Mouse (Mus musculus) macrophage (primary cell): ENCODE data around the gene Crabp2. TPM values are rescaled to one million over a fixed set of nuclear protein-coding genes. Genes with fewer than 3 reads are reported as not detected.

Experiments used
- H3K27ac ChIP-seq: fragments of 350-480 bp; formaldehyde crosslinking; 2 replicates; pipeline ENCODE4 v1.9.0; 2021
- H3K36me3 ChIP-seq: fragments of 350-480 bp; formaldehyde crosslinking; 2 replicates; pipeline ENCODE4 v1.9.0; 2021; ENCODE audit errors: inconsistent target
- H3K4me3 ChIP-seq: fragments of 350-480 bp; formaldehyde crosslinking; 2 replicates; pipeline ENCODE4 v1.9.0; 2021; ENCODE audit errors: inconsistent target
- H3K79me2 ChIP-seq: fragments of 350-480 bp; formaldehyde crosslinking; 2 replicates; pipeline ENCODE4 v1.9.0; 2021; ENCODE audit errors: inconsistent target
- WGBS: methylation state at CpG from one replicate; pipeline ENCODE4 v1.1.7; 2026; ENCODE audit warnings: inconsistent platforms; ENCODE audit not compliant: missing documents; 5-methylcytosine and 5-hydroxymethylcytosine counted together
- polyA plus RNA-seq: library from polyadenylated mRNA; stranded (reverse); fragments of 250-400 nt; gene quantifications from 3 replicates; pipeline ENCODE4 v1.2.4, GENCODE M21; 2018; ENCODE audit warnings: inconsistent platforms

Crabp2 gene
- polyA plus RNA-seq, 1 experiment from 2014 or later, result not detected

DNA sequence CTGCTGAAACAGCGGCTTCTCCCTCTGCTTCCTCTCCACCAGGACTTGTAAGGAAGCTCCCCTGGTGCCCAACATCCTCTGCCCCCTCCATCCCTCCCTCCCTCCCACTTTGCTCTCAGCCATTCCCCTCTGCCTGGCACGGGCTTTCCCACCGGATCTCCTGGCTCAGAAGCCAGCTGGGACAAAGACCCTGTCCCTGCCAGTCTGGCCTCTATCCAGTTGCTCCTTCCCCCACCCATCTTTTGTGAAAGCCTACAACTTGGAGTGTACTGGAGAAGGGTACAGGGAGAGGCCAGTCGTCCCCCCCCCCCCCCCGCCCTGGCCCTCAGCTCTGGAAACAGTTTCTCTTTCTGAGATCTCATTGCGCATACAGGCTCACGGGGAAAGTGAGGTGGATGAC lies 50.3 kb downstream of the Crabp2 start:
- Histone ChIP-seq H3K27ac (no peak overlapping the region), H3K36me3 (no peaks in the 10 kb centered on the region), H3K4me3 (no peak overlapping the region), H3K79me2 (no peaks in the 10 kb centered on the region)
- WGBS, result 2% methylated on average over 7 of the region's 7 CpGs

GRCm38 (mm10) chr3:87999243-87999895 lies 50.9 kb downstream of the Crabp2 start:
- H3K4me3 ChIP-seq, result no peak overlapping the region
- no peaks in the 10 kb centered on the region for H3K79me2 ChIP-seq
- 2% methylated on average over 37 of the region's 38 CpGs for WGBS
- H3K27ac ChIP-seq, result no peak overlapping the region
- no peaks in the 10 kb centered on the region for H3K36me3 ChIP-seq

GRCm38 (mm10) chr3:88000181-88000580 lies 51.7 kb downstream of the Crabp2 start, which contains the start of gene Bcan:
Gene Bcan (minus strand): TSS chr3:88000230.
- Histone ChIP-seq H3K4me3 (no peak within 1 kb of the TSS), H3K79me2 (no peaks in the 10 kb centered on the region), H3K27ac (no peak within 1 kb of the TSS), H3K36me3 (no peaks in the 10 kb centered on the region)
- 4% methylated on average over 37 of the region's 39 CpGs for WGBS

- no peak overlapping the region for H3K4me3 ChIP-seq
- 25% methylated on average over 11 of the region's 11 CpGs for WGBS
Measured at GRCm38 (mm10) chr3:88000816-88001595, 52.5 kb downstream of the Crabp2 start.

GRCm38 (mm10) chr3:88002291-88002976 lies 54.0 kb downstream of the Crabp2 start:
- no peaks in the 10 kb centered on the region for H3K36me3 ChIP-seq
- 11% methylated on average over 17 of the region's 17 CpGs for WGBS
- no peak overlapping the region for H3K27ac ChIP-seq
- no peaks in the 10 kb centered on the region for H3K79me2 ChIP-seq
- H3K4me3 ChIP-seq, result no peak overlapping the region

More at GRCm38 (mm10) chr3:88000816-88001595, 52.5 kb downstream of the Crabp2 start:
- Histone ChIP-seq H3K79me2 (no peaks in the 10 kb centered on the region), H3K27ac (no peak overlapping the region), H3K36me3 (no peaks in the 10 kb centered on the region)

Other genes starting within 250 kb of the Crabp2 start
- gene Lrrc71, start 200.0 kb upstream of the Crabp2 start, polyA plus RNA-seq, result 0.22 TPM in 1 of 3 replicates, not detected in the others
- not detected in 3 replicates for gene Ntrk1, start 153.5 kb upstream of the Crabp2 start, polyA plus RNA-seq
- not detected in 3 replicates for gene Insrr, start 151.7 kb upstream of the Crabp2 start, polyA plus RNA-seq
- 0.07 to 0.30 TPM in 2 of 3 replicates, not detected in the other for gene Pear1, start 124.4 kb upstream of the Crabp2 start, polyA plus RNA-seq
- not detected in 3 replicates for gene Sh2d2a, start 101.9 kb upstream of the Crabp2 start, polyA plus RNA-seq
- 21.8 to 30.4 TPM (median 26.0 TPM) in 3 replicates for gene Prcc, start 63.1 kb upstream of the Crabp2 start, polyA plus RNA-seq
- 101 to 165 TPM (median 143 TPM) in 3 replicates for gene Hdgf, start 42.3 kb upstream of the Crabp2 start, polyA plus RNA-seq
- 54.3 to 77.0 TPM (median 59.3 TPM) in 3 replicates for gene Mrpl24, start 29.2 kb upstream of the Crabp2 start, polyA plus RNA-seq
- gene Isg20l2, start 18.4 kb upstream of the Crabp2 start, polyA plus RNA-seq, result 14.0 to 16.8 TPM (median 14.2 TPM) in 3 replicates
- 6.4 to 10.6 TPM (median 7.0 TPM) in 3 replicates for gene Rrnad1, start 17.9 kb upstream of the Crabp2 start, polyA plus RNA-seq
- gene Nes, start 22.4 kb downstream of the Crabp2 start, polyA plus RNA-seq, result 0.35 to 2.8 TPM (median 2.5 TPM) in 3 replicates
- gene Bcan, start 51.6 kb downstream of the Crabp2 start, polyA plus RNA-seq, result not detected in 3 replicates
- not detected in 3 replicates for gene Hapln2, start 78.9 kb downstream of the Crabp2 start, polyA plus RNA-seq
- 6.3 to 30.7 TPM (median 19.6 TPM) in 3 replicates for gene Gpatch4, start 94.4 kb downstream of the Crabp2 start, polyA plus RNA-seq
- gene Naxe, start 109.8 kb downstream of the Crabp2 start, polyA plus RNA-seq, result 66.0 to 99.6 TPM (median 82.3 TPM) in 3 replicates
- gene Ttc24, start 129.6 kb downstream of the Crabp2 start, polyA plus RNA-seq, result not detected in 3 replicates
- gene Iqgap3, start 133.3 kb downstream of the Crabp2 start, polyA plus RNA-seq, result 2.5 to 4.1 TPM (median 3.7 TPM) in 3 replicates
- gene Mef2d, start 193.7 kb downstream of the Crabp2 start, polyA plus RNA-seq, result 37.8 to 68.1 TPM (median 46.3 TPM) in 3 replicates